In genomic region chr4:151128641-151129541, GRCm38 (mm10) we compare ENCODE assay signal across 8 mouse cellular contexts. TPM values are rescaled to one million over a fixed set of nuclear protein-coding genes. Genes with fewer than 3 reads are reported as not detected.
DNase-seq lines count a peak whose midpoint lies in the region; ATAC-seq and TF ChIP-seq lines count a peak whose summit lies in the region.

No protein-coding gene starts in this region.

- peak overlapping the region; percentile 20 for H3K9ac ChIP-seq in ES-Bruce4 (ENCODE audit: low read depth, poor library complexity, severe bottlenecking)
- H3K9ac ChIP-seq in forebrain, embryonic 11.5 days (ENCODE audit: low read length): peak overlapping the region; percentile 98
- H3K9ac ChIP-seq in hindbrain, embryonic 12.5 days: peak overlapping the region; percentile 89
- H3K9ac ChIP-seq in midbrain, embryonic 11.5 days (ENCODE audit: low read length): peak overlapping the region; percentile 99
- H3K9ac ChIP-seq in stomach, postnatal 0 days (ENCODE audit: low read length): peak overlapping the region; percentile 57

- no peak for TF ChIP-seq POLR2A in ES-Bruce4 (IDR thresholded peaks at IDR 0.05; ENCODE audit: insufficient read depth, low read length)

- H3K4me2 ChIP-seq in forebrain, embryonic 11.5 days (ENCODE audit: low read depth, low read length, severe bottlenecking): peak overlapping the region; percentile 87
- H3K4me2 ChIP-seq in hindbrain, embryonic 12.5 days (replicated peaks): peak overlapping the region; percentile 63
- peak overlapping the region; percentile 78 for H3K4me2 ChIP-seq in midbrain, embryonic 11.5 days
- peak overlapping the region; percentile 97 for H3K4me2 ChIP-seq in stomach, postnatal 0 days (replicated peaks; ENCODE audit: low read depth)

- TF ChIP-seq EP300 in ES-Bruce4 (IDR thresholded peaks at IDR 0.05; ENCODE audit: insufficient read depth, low read depth, low read length): 0 out of 2 replicates have a peak, but pooled peaks have one; percentile 30
- TF ChIP-seq EP300 in stomach, postnatal 0 days (optimal IDR thresholded peaks at IDR 0.05): no peak

- TF ChIP-seq CTCF in ES-Bruce4 (IDR thresholded peaks at IDR 0.05; ENCODE audit: low read depth, low read length): peak; percentile 47
- TF ChIP-seq CTCF in stomach, postnatal 0 days (IDR thresholded peaks at IDR 0.05; ENCODE audit: low read depth): peak; percentile 47

- H3K27ac ChIP-seq in ES-Bruce4 (ENCODE audit: insufficient read depth, low read length): no peak overlapping the region
- H3K27ac ChIP-seq in forebrain, embryonic 11.5 days (ENCODE audit: low read depth, low read length): peak overlapping the region; percentile 99
- peak overlapping the region; percentile 99 for H3K27ac ChIP-seq in hindbrain, embryonic 12.5 days
- peak overlapping the region; percentile 95 for H3K27ac ChIP-seq in midbrain, embryonic 11.5 days (ENCODE audit: low read depth, low read length)
- no peak overlapping the region for H3K27ac ChIP-seq in stomach, postnatal 0 days (replicated peaks)

- H3K27me3 ChIP-seq in ES-Bruce4 (ENCODE audit: control insufficient read depth, insufficient read depth, low read length, poor library complexity, severe bottlenecking): no peaks in the 10 kb centered on the region
- no peaks in the 10 kb centered on the region for H3K27me3 ChIP-seq in forebrain, embryonic 11.5 days (ENCODE audit: control insufficient read depth, insufficient read depth, low read length)
- peaks cover 7% of the 10 kb centered on the region; the same call in 1 of the 2 replicates for H3K27me3 ChIP-seq in hindbrain, embryonic 12.5 days
- H3K27me3 ChIP-seq in midbrain, embryonic 11.5 days (ENCODE audit: control insufficient read depth, insufficient read depth, low read length): no peaks in the 10 kb centered on the region; the same call in 1 of the 2 replicates
- no peaks in the 10 kb centered on the region for H3K27me3 ChIP-seq in stomach, postnatal 0 days (ENCODE audit: control insufficient read depth, insufficient read depth, low read length)

- WGBS in forebrain, embryonic 11.5 days: under 1% methylated on average over 69 of the region's 69 CpGs
- under 1% methylated on average over 69 of the region's 69 CpGs for WGBS in hindbrain, embryonic 12.5 days
- WGBS in midbrain, embryonic 11.5 days: under 1% methylated on average over 69 of the region's 69 CpGs
- under 1% methylated on average over 68 of the region's 69 CpGs for WGBS in stomach, postnatal 0 days

- H3K4me1 ChIP-seq in ES-Bruce4 (ENCODE audit: control insufficient read depth, insufficient read depth, low read length): no peaks in the 10 kb centered on the region
- peaks cover 20% of the 10 kb centered on the region for H3K4me1 ChIP-seq in forebrain, embryonic 11.5 days (replicated peaks; ENCODE audit: control insufficient read depth, insufficient read depth, low read length)
- H3K4me1 ChIP-seq in hindbrain, embryonic 12.5 days: peaks cover 44% of the 10 kb centered on the region
- H3K4me1 ChIP-seq in midbrain, embryonic 11.5 days (ENCODE audit: control insufficient read depth, insufficient read depth, low read length): peaks cover 26% of the 10 kb centered on the region
- no peaks in the 10 kb centered on the region for H3K4me1 ChIP-seq in stomach, postnatal 0 days (replicated peaks; ENCODE audit: control insufficient read depth, insufficient read depth)

- H3K4me3 ChIP-seq in ES-Bruce4 (ENCODE audit: low read depth, low read length): peak overlapping the region; percentile 74
- H3K4me3 ChIP-seq in forebrain, embryonic 11.5 days (ENCODE audit: low read depth, low read length): peak overlapping the region; percentile 61
- H3K4me3 ChIP-seq in hindbrain, embryonic 12.5 days: peak overlapping the region; percentile 50
- peak overlapping the region; percentile 61 for H3K4me3 ChIP-seq in midbrain, embryonic 11.5 days (ENCODE audit: low read depth, low read length)
- H3K4me3 ChIP-seq in stomach, postnatal 0 days (ENCODE audit: low read depth, low read length): peak overlapping the region; percentile 53

- no peaks in the 10 kb centered on the region for H3K36me3 ChIP-seq in ES-Bruce4 (ENCODE audit: control insufficient read depth, insufficient read depth, low read length, poor library complexity, severe bottlenecking)
- H3K36me3 ChIP-seq in forebrain, embryonic 11.5 days (ENCODE audit: control insufficient read depth, insufficient read depth, low read length): no peaks in the 10 kb centered on the region
- peaks cover 8% of the 10 kb centered on the region; the same call in 1 of the 2 replicates for H3K36me3 ChIP-seq in hindbrain, embryonic 12.5 days
- no peaks in the 10 kb centered on the region for H3K36me3 ChIP-seq in midbrain, embryonic 11.5 days (ENCODE audit: control insufficient read depth, insufficient read depth, low read length)
- no peaks in the 10 kb centered on the region for H3K36me3 ChIP-seq in stomach, postnatal 0 days (ENCODE audit: control insufficient read depth, insufficient read depth, low read length)

- H3K9me3 ChIP-seq in ES-Bruce4 (replicated peaks; ENCODE audit: control insufficient read depth, insufficient read depth, low read length, poor library complexity, severe bottlenecking): no peaks in the 10 kb centered on the region
- no peaks in the 10 kb centered on the region for H3K9me3 ChIP-seq in forebrain, embryonic 11.5 days (ENCODE audit: control insufficient read depth, low read length)
- no peaks in the 10 kb centered on the region for H3K9me3 ChIP-seq in hindbrain, embryonic 12.5 days (replicated peaks)
- H3K9me3 ChIP-seq in midbrain, embryonic 11.5 days (ENCODE audit: control insufficient read depth, low read length): no peaks in the 10 kb centered on the region
- no peaks in the 10 kb centered on the region for H3K9me3 ChIP-seq in stomach, postnatal 0 days (ENCODE audit: control insufficient read depth, low read length)

- ATAC-seq in forebrain, embryonic 11.5 days (replicated peaks; ENCODE audit: low FRiP score): peak; percentile 82
- ATAC-seq in hindbrain, embryonic 12.5 days (ENCODE audit: low FRiP score): peak; percentile 74
- peak; percentile 81 for ATAC-seq in midbrain, embryonic 11.5 days (ENCODE audit: low FRiP score)
- no peak for ATAC-seq in stomach, postnatal 0 days (ENCODE audit: low FRiP score, low TSS enrichment)

- peak; percentile 89 for DNase-seq in brain, embryonic 18.5 days (ENCODE audit: low read depth, low spot score)
- DNase-seq in forebrain, embryonic 11.5 days (ENCODE audit: low spot score): peak; percentile 91
- peak; percentile 75 to 88 for DNase-seq in left cerebral cortex, adult 8-10 months (ENCODE audit: low spot score in 2 of 2)
- peak; percentile 98 for DNase-seq in midbrain, embryonic 11.5 days (ENCODE audit: low spot score, missing footprints)
- DNase-seq in stomach, postnatal 0 days (ENCODE audit: low spot score): peak; percentile 36
- no peak for DNase-seq in gastrocnemius, adult 18-20 months (ENCODE audit: low spot score)

RNA-seq across cellular contexts. Expression of gene Gm13090, which starts 39.5 kb away (rescaled TPM):
- not detected in 2 replicates for polyA plus RNA-seq in ES-Bruce4 (2011; ENCODE audit: insufficient read depth, insufficient read length, low read depth, missing spikeins)
- 0.39 TPM in 1 of 2 replicates, not detected in the other for polyA plus RNA-seq in forebrain, embryonic 11.5 days (2014; fragmentation: Nextera tagmentation; extraction: Ambion mirVana)
- polyA plus RNA-seq in hindbrain, embryonic 12.5 days (2016; fragmentation: Nextera tagmentation; extraction: Ambion mirVana): not detected in 2 replicates
- not detected for total RNA-seq in left cerebral cortex, adult 8-10 months (2022)
- not detected in 2 replicates for polyA plus RNA-seq in midbrain, embryonic 11.5 days (2014; fragmentation: Nextera tagmentation; extraction: Ambion mirVana)
- not detected in 2 replicates for polyA plus RNA-seq in stomach, postnatal 0 days (2015; fragmentation: Nextera tagmentation; extraction: Ambion mirVana)
- not detected for total RNA-seq in gastrocnemius, adult 18-20 months (2021)

Comparison
In these comparisons a context has a peak if more than half of its experiments do, and no peak if none do; other contexts are left out.
1. H3K27ac ChIP-seq: peak in forebrain, embryonic 11.5 days (single experiment), hindbrain, embryonic 12.5 days (single experiment) and midbrain, embryonic 11.5 days (single experiment); none in ES-Bruce4 (single experiment) and stomach, postnatal 0 days (single experiment).
2. H3K9ac ChIP-seq: peak in every context shown above with its lines; median percentile 99 in midbrain, embryonic 11.5 days; 98 in forebrain, embryonic 11.5 days; 89 in hindbrain, embryonic 12.5 days; 57 in stomach, postnatal 0 days; 20 in ES-Bruce4.
3. Peak in every context shown above with its lines, with median percentiles within 50 percentile points of each other: H3K4me3 ChIP-seq and H3K4me2 ChIP-seq.